Mouse (Mus musculus) neural tube, embryonic 12.5 days (tissue): Measurements from ENCODE around the gene Pald1. TPM values are rescaled to one million over a fixed set of nuclear protein-coding genes. Genes with fewer than 3 reads are reported as not detected.

ENCODE experiments used
- ATAC-seq: fragments of 200-750 bp; cut with Nextera tagmentation; 2 replicates; pipeline ENCODE4 v1.8.0; 2017; ENCODE audit warnings: low read depth, mild to moderate bottlenecking, moderate TSS enrichment, moderate library complexity; ENCODE audit not compliant: low FRiP score
- H3K27ac ChIP-seq: fragments of 300-500 bp; sonication (generic); 2 replicates; pipeline ENCODE4 v1.5.1; 2016
- H3K27me3 ChIP-seq: fragments of 300-500 bp; sonication (generic); replicated peaks from 2 replicates; pipeline ENCODE4 v1.6.1; 2016; ENCODE audit warnings: mild to moderate bottlenecking
- H3K36me3 ChIP-seq: fragments of 300-500 bp; sonication (generic); 2 replicates; pipeline ENCODE4 v1.6.1; 2016; ENCODE audit warnings: mild to moderate bottlenecking
- H3K4me1 ChIP-seq: fragments of 300-500 bp; sonication (generic); 2 replicates; pipeline ENCODE4 v1.6.1; 2016
- H3K4me2 ChIP-seq: fragments of 300-500 bp; sonication (generic); replicated peaks from 2 replicates; pipeline ENCODE4 v1.6.1; 2016; ENCODE audit warnings: mild to moderate bottlenecking
- H3K4me3 ChIP-seq: fragments of 300-500 bp; sonication (generic); 2 replicates; pipeline ENCODE4 v1.5.1; 2016
- H3K9ac ChIP-seq: fragments of 300-500 bp; sonication (generic); 2 replicates; pipeline ENCODE4 v1.6.1; 2016; ENCODE audit warnings: mild to moderate bottlenecking
- H3K9me3 ChIP-seq: fragments of 300-500 bp; sonication (generic); 2 replicates; pipeline ENCODE4 v1.6.1; 2016; ENCODE audit warnings: mild to moderate bottlenecking
- WGBS: fragments of 180-500 bp; shearing (Covaris S2); methylation state at CpG from one replicate; pipeline ENCODE4 v1.1.7; 2016; 5-methylcytosine and 5-hydroxymethylcytosine counted together
- polyA plus RNA-seq: library from polyadenylated mRNA; unstranded; fragments of >200 nt; fragmentation: Nextera tagmentation; extraction: Ambion mirVana; gene quantifications from 2 replicates; pipeline ENCODE4 v1.2.1, GENCODE M21; 2016

Gene Pald1
- polyA plus RNA-seq, 1 experiment from 2014 or later = 32.8 TPM

GRCm38 (mm10) chr10:61324717-61325116 is 58.6 kb downstream of the Pald1 start:
- Histone ChIP-seq H3K4me2 (no peak overlapping the region), H3K4me3 (no peak overlapping the region), H3K4me1 (peaks cover 13% of the 10 kb centered on the region; the same call in 1 of the 2 replicates), H3K9ac (no peak overlapping the region), H3K27ac (no peak overlapping the region), H3K27me3 (no peaks in the 10 kb centered on the region), H3K9me3 (no peaks in the 10 kb centered on the region), H3K36me3 (peaks cover 14% of the 10 kb centered on the region)
- ATAC-seq = no peak
- 73% methylated on average over 8 of the region's 8 CpGs for WGBS

- H3K27me3 ChIP-seq = no peaks in the 10 kb centered on the region
- H3K36me3 ChIP-seq = peaks cover 14% of the 10 kb centered on the region; the same call in 1 of the 2 replicates
- no peaks in the 10 kb centered on the region for H3K9me3 ChIP-seq
- no peak overlapping the region for H3K4me3 ChIP-seq
- H3K4me2 ChIP-seq = no peak overlapping the region
- ATAC-seq = no peak
- WGBS = 87% methylated on average over 3 of the region's 3 CpGs
- no peak overlapping the region for H3K9ac ChIP-seq
- H3K4me1 ChIP-seq = peaks cover 4% of the 10 kb centered on the region; the same call in 1 of the 2 replicates
- H3K27ac ChIP-seq = no peak overlapping the region
Observed at GRCm38 (mm10) chr10:61318527-61318926, 64.8 kb downstream of the Pald1 start.

GRCm38 (mm10) chr10:61315324-61315880 is 67.9 kb downstream of the Pald1 start:
- Histone ChIP-seq H3K36me3 (peaks cover 4% of the 10 kb centered on the region; the same call in 1 of the 2 replicates), H3K27me3 (no peaks in the 10 kb centered on the region), H3K9me3 (no peaks in the 10 kb centered on the region), H3K4me3 (no peak overlapping the region), H3K4me2 (no peak overlapping the region), H3K4me1 (peaks cover 4% of the 10 kb centered on the region; the same call in 1 of the 2 replicates), H3K9ac (no peak overlapping the region), H3K27ac (no peak overlapping the region)
- no peak for ATAC-seq
- 17% methylated on average over 9 of the region's 9 CpGs for WGBS

- H3K9me3 ChIP-seq = no peaks in the 10 kb centered on the region
- H3K4me3 ChIP-seq = no peak overlapping the region
- ATAC-seq = no peak
- no peak overlapping the region for H3K4me2 ChIP-seq
- H3K4me1 ChIP-seq = peaks cover 4% of the 10 kb centered on the region; the same call in 1 of the 2 replicates
- no peak overlapping the region for H3K27ac ChIP-seq
- no peak overlapping the region for H3K9ac ChIP-seq
- no peaks in the 10 kb centered on the region for H3K36me3 ChIP-seq
- 79% methylated on average over 7 of the region's 7 CpGs for WGBS
- H3K27me3 ChIP-seq = no peaks in the 10 kb centered on the region
Observed at GRCm38 (mm10) chr10:61313750-61314149, 69.6 kb downstream of the Pald1 start.

GRCm38 (mm10) chr10:61312754-61313153 is 70.6 kb downstream of the Pald1 start:
- Histone ChIP-seq H3K9ac (no peak overlapping the region), H3K9me3 (no peaks in the 10 kb centered on the region), H3K36me3 (no peaks in the 10 kb centered on the region), H3K4me2 (no peak overlapping the region), H3K4me3 (no peak overlapping the region), H3K4me1 (peaks cover 4% of the 10 kb centered on the region; the same call in 1 of the 2 replicates), H3K27me3 (no peaks in the 10 kb centered on the region), H3K27ac (no peak overlapping the region)
- WGBS = 45% methylated on average over 7 of the region's 7 CpGs
- no peak for ATAC-seq

GRCm38 (mm10) chr10:61312159-61312558 is 71.2 kb downstream of the Pald1 start:
- Histone ChIP-seq H3K36me3 (no peaks in the 10 kb centered on the region), H3K27me3 (no peaks in the 10 kb centered on the region), H3K4me2 (no peak overlapping the region), H3K4me1 (peaks cover 4% of the 10 kb centered on the region; the same call in 1 of the 2 replicates), H3K9me3 (no peaks in the 10 kb centered on the region), H3K27ac (no peak overlapping the region), H3K9ac (no peak overlapping the region), H3K4me3 (no peak overlapping the region)
- 91% methylated on average over 6 of the region's 6 CpGs for WGBS
- no peak for ATAC-seq

GRCm38 (mm10) chr10:61308706-61309320 is 74.5 kb downstream of the Pald1 start:
- H3K27me3 ChIP-seq = no peaks in the 10 kb centered on the region
- 68% methylated on average over 12 of the region's 12 CpGs for WGBS
- no peak overlapping the region for H3K9ac ChIP-seq
- H3K4me3 ChIP-seq = no peak overlapping the region
- H3K36me3 ChIP-seq = no peaks in the 10 kb centered on the region
- H3K27ac ChIP-seq = no peak overlapping the region
- no peaks in the 10 kb centered on the region for H3K4me1 ChIP-seq
- no peak for ATAC-seq
- H3K9me3 ChIP-seq = no peaks in the 10 kb centered on the region
- no peak overlapping the region for H3K4me2 ChIP-seq

GRCm38 (mm10) chr10:61305928-61306590 is 77.3 kb downstream of the Pald1 start:
- 89% methylated on average over 13 of the region's 13 CpGs for WGBS
- Histone ChIP-seq H3K36me3 (no peaks in the 10 kb centered on the region), H3K27ac (no peak overlapping the region), H3K9me3 (no peaks in the 10 kb centered on the region), H3K4me2 (no peak overlapping the region), H3K9ac (no peak overlapping the region), H3K4me1 (no peaks in the 10 kb centered on the region), H3K4me3 (no peak overlapping the region), H3K27me3 (no peaks in the 10 kb centered on the region)
- ATAC-seq = no peak

GRCm38 (mm10) chr10:61304046-61304445 is 79.3 kb downstream of the Pald1 start:
- H3K36me3 ChIP-seq = no peaks in the 10 kb centered on the region
- no peaks in the 10 kb centered on the region for H3K4me1 ChIP-seq
- no peak overlapping the region for H3K4me3 ChIP-seq
- no peak for ATAC-seq
- H3K27ac ChIP-seq = no peak overlapping the region
- H3K9ac ChIP-seq = no peak overlapping the region
- 79% methylated on average over 6 of the region's 6 CpGs for WGBS
- no peak overlapping the region for H3K4me2 ChIP-seq
- H3K9me3 ChIP-seq = no peaks in the 10 kb centered on the region
- H3K27me3 ChIP-seq = no peaks in the 10 kb centered on the region

GRCm38 (mm10) chr10:61300996-61301395 is 82.3 kb downstream of the Pald1 start:
- no peaks in the 10 kb centered on the region for H3K4me1 ChIP-seq
- no peak overlapping the region for H3K4me3 ChIP-seq
- H3K27me3 ChIP-seq = no peaks in the 10 kb centered on the region
- no peak overlapping the region for H3K4me2 ChIP-seq
- WGBS = 83% methylated on average over 3 of the region's 3 CpGs
- no peak overlapping the region for H3K9ac ChIP-seq
- H3K27ac ChIP-seq = no peak overlapping the region
- H3K9me3 ChIP-seq = no peaks in the 10 kb centered on the region
- ATAC-seq = no peak
- no peaks in the 10 kb centered on the region for H3K36me3 ChIP-seq

- H3K4me1 ChIP-seq = no peaks in the 10 kb centered on the region
- no peak for ATAC-seq
Observed at GRCm38 (mm10) chr10:61297477-61297876, 85.9 kb downstream of the Pald1 start, which contains the start of gene Prf1. TSS of gene Prf1 (plus strand) at chr10:61297833.

GRCm38 (mm10) chr10:61296713-61297445 is 86.5 kb downstream of the Pald1 start:
- H3K9me3 ChIP-seq = no peaks in the 10 kb centered on the region
- no peak overlapping the region for H3K9ac ChIP-seq
- no peak overlapping the region for H3K4me2 ChIP-seq
- H3K4me3 ChIP-seq = no peak overlapping the region
- H3K4me1 ChIP-seq = no peaks in the 10 kb centered on the region
- WGBS = 81% methylated on average over 8 of the region's 8 CpGs
- ATAC-seq = no peak
- H3K27me3 ChIP-seq = no peaks in the 10 kb centered on the region
- H3K27ac ChIP-seq = no peak overlapping the region
- H3K36me3 ChIP-seq = no peaks in the 10 kb centered on the region

More at GRCm38 (mm10) chr10:61297477-61297876, 85.9 kb downstream of the Pald1 start, which contains the start of gene Prf1:
- Histone ChIP-seq H3K4me3 (no peak within 1 kb of the TSS), H3K9me3 (no peaks in the 10 kb centered on the region), H3K36me3 (no peaks in the 10 kb centered on the region), H3K9ac (no peak within 1 kb of the TSS), H3K27ac (no peak within 1 kb of the TSS), H3K4me2 (no peak within 1 kb of the TSS), H3K27me3 (no peaks in the 10 kb centered on the region)
- 88% methylated on average over 7 of the region's 7 CpGs for WGBS
